Mouse (Mus musculus): ENCODE results near the gene Pigp.

DNA sequence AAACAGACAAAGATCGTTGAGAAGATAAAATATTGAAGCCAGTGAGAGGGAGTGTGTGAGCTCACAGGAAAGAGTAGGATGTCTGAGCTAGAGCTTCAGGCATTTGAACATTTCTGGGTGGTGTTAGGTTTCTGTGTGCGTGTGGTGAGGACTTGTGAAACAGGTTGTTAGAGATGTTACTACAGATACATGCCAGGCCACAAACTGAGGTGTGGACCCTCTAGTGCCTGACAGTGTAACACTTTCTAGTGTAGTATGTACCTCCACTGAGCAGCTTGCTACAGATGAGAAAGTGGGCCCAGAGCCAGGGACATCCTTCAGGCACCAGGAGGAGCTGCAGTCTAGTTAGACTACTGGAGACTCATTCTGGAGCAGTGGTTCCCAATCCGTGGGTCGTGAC, 30.5 kb upstream of the Pigp start:
- TF ChIP-seq POLR2A (IDR thresholded peaks at IDR 0.05; ENCODE audit: low read depth, low read length) = no peak
- no peak for TF ChIP-seq CTCF (IDR thresholded peaks at IDR 0.05; ENCODE audit: extremely low read depth, insufficient read length, insufficient replicate concordance, low read depth, low read length)
